Mouse (Mus musculus) E14TG2a.4 (cell line): ENCODE measurements around the gene Flnc.

Experiments
- CTCF ChIP-seq: conservative IDR thresholded peaks from 2 replicates; pipeline ENCODE4 v1.5.1; 2014; ENCODE audit warnings: low read length
- NANOG ChIP-seq: IDR thresholded peaks from 2 replicates; pipeline ENCODE4 v1.6.1; 2014; ENCODE audit warnings: borderline replicate concordance, low read length, mixed read lengths
- POU5F1 ChIP-seq: IDR thresholded peaks from 2 replicates; pipeline ENCODE4 v1.6.1; 2014; ENCODE audit warnings: low read length, borderline replicate concordance

GRCm38 (mm10) chr6:29463388-29463787 lies 30.3 kb downstream of the Flnc start:
- TF ChIP-seq CTCF (no peak), POU5F1 (no peak), NANOG (no peak)
